Mouse (Mus musculus) cortical plate, adult 2 months (tissue): ENCODE data around the gene Nemp2. TPM values are rescaled to one million over a fixed set of nuclear protein-coding genes. Genes with fewer than 3 reads are reported as not detected.

Experiments used
- H3K27ac ChIP-seq: fragments of 200-500 bp; 2 replicates; pipeline ENCODE4 v1.5.1; 2012; ENCODE audit warnings: low read length, control low read depth, inconsistent platforms; ENCODE audit not compliant: insufficient read depth
- H3K4me1 ChIP-seq: fragments of 200-500 bp; 2 replicates; pipeline ENCODE4 v1.6.1; 2011; ENCODE audit warnings: low read length; ENCODE audit not compliant: control insufficient read depth, insufficient read depth
- H3K4me3 ChIP-seq: fragments of 200-500 bp; 2 replicates; pipeline ENCODE4 v1.5.1; 2011; ENCODE audit warnings: mild to moderate bottlenecking, low read length, control low read depth; ENCODE audit not compliant: insufficient read depth
- CTCF ChIP-seq: fragments of 200-500 bp; IDR thresholded peaks from 2 replicates; pipeline ENCODE4 v1.5.1; 2011; ENCODE audit warnings: mild to moderate bottlenecking, control low read depth, low read length; ENCODE audit not compliant: insufficient read depth; ENCODE audit errors: extremely low read depth
- POLR2A ChIP-seq: fragments of 200-500 bp; IDR thresholded peaks from 2 replicates; pipeline ENCODE4 v1.6.1; 2011; ENCODE audit warnings: mild to moderate bottlenecking, low read length, control low read depth; ENCODE audit not compliant: insufficient read depth; ENCODE audit errors: extremely low read depth
- polyA plus RNA-seq: library from polyadenylated mRNA; depleted of rRNA; stranded (reverse); fragments of >200 nt; gene quantifications from 2 replicates; pipeline ENCODE4 v1.2.3, GENCODE M21; 2012

The Nemp2 gene
- polyA plus RNA-seq, 1 experiment: 10.4 TPM

GRCm38 (mm10) chr1:52620442-52620841 is 10.1 kb upstream of the Nemp2 start:
- H3K4me3 ChIP-seq: no peak overlapping the region
- no peak overlapping the region for H3K27ac ChIP-seq
- no peak for TF ChIP-seq CTCF
- no peak for TF ChIP-seq POLR2A
- no peaks in the 10 kb centered on the region for H3K4me1 ChIP-seq

- H3K4me3 ChIP-seq: peak overlapping the region; percentile 64
- H3K27ac ChIP-seq: peak overlapping the region; percentile 62
- TF ChIP-seq POLR2A (no peak), CTCF (no peak)
- H3K4me1 ChIP-seq: no peaks in the 10 kb centered on the region
Measured at GRCm38 (mm10) chr1:52630937-52631299, 415 bp downstream of the Nemp2 start.

DNA sequence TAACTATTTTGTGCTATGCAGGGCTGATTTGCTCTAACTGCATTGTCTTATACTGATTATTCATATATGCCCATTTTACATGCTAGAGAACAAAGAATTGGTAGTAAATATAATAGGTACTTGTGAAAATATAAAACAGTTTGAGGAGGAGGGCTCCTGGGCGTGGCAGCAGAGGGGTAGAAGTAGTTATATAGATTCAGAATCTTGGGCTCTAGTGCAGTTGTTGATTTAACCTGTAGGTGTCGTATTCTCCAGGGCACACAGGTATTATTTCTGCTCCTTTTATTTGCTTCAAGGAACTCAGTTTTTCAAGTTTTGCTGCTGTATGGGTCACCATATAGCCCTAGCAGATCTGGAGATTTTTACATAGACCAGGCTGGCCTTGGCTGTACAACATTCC is 1.1 kb downstream of the Nemp2 start:
- H3K4me3 ChIP-seq: peak overlapping the region; percentile 64; the same call in 1 of the 2 replicates
- TF ChIP-seq CTCF (no peak), POLR2A (no peak)
- no peaks in the 10 kb centered on the region for H3K4me1 ChIP-seq
- no peak overlapping the region for H3K27ac ChIP-seq

DNA sequence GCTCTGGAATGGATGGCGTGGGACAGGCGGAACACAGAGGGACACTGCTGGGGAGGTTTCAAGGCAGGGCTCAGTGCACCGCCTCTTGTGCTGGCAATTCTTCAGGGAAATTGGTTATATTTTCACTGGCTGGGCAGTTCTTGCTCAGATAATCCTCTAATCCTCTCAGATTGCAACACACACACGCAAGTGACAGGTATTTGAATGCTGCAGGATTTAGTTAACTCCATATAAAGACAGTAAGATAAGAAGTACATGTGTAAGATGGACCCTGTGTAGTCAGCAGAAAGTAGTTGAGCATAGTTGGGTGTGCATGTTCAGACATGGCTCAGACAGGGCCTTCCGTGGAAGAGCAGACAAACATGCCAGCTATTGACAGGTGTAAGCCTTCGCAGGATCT is 3.7 kb downstream of the Nemp2 start:
- no peak overlapping the region for H3K27ac ChIP-seq
- no peak overlapping the region for H3K4me3 ChIP-seq
- TF ChIP-seq POLR2A: no peak
- no peak for TF ChIP-seq CTCF
- no peaks in the 10 kb centered on the region for H3K4me1 ChIP-seq

DNA sequence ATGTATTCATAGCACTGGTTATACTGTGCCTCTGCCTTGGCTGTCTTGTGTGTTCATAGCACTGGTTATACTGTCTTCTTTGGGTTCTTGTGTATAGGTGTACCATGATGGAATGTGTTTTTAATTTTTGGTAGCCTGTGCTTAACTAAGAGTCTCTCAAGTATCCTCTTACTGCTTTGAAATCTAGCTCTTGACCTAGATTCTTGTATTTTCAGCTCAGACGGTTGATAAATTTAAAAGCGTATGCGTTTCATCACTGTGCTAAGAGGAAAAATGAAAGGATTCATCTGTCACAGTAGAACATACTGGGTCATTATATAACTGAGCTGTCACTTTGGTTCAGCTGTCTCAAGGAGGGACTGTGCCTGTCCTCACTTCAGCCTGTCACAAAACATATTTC is 5.4 kb downstream of the Nemp2 start:
- H3K27ac ChIP-seq: no peak overlapping the region
- no peak for TF ChIP-seq CTCF
- no peak for TF ChIP-seq POLR2A
- H3K4me3 ChIP-seq: no peak overlapping the region
- no peaks in the 10 kb centered on the region for H3K4me1 ChIP-seq

DNA sequence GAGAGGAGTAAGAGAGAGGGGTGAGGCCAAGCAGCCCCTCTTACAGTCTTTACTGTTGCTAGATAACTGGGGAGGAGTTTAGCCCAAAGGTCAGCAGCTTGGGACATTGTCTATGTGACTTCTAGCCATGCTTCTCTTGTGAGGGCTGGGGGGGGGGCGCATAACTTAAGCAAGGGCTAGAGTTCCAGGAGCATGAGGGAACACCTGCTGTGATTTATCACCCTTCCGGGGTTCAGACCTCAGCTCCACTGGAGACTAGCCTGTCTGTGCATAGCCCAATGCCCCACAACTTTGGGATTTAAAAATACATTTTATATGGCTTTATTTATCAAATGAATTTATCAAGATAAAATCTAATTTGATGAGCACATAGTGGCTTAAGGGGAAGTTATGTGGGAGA is 7.6 kb downstream of the Nemp2 start:
- Histone ChIP-seq H3K27ac (no peak overlapping the region), H3K4me1 (no peaks in the 10 kb centered on the region), H3K4me3 (no peak overlapping the region)
- TF ChIP-seq CTCF: no peak
- no peak for TF ChIP-seq POLR2A

- TF ChIP-seq CTCF (no peak), POLR2A (no peak)
- Histone ChIP-seq H3K27ac (no peak overlapping the region), H3K4me1 (no peaks in the 10 kb centered on the region)
Measured at GRCm38 (mm10) chr1:52639090-52639489, 8.6 kb downstream of the Nemp2 start.

DNA sequence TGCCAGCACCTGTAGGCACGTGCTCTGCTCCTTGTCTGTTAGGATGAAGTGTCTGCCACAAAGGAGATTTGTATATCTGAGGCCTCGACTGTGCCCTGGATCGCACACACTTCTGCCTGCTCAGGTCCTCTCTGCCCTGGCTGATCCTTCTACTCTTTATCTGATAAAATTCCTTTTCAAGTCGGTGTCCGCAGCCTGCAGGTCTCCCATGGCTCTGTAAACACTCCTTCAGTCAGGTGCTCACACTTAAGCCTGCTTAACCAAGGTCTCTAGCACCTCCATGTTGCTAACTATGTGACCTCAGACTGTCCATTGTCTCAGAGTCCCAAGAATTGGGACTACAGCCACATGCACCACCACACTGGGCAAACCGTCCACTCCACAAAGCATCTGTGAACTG is 9.8 kb downstream of the Nemp2 start:
- H3K4me3 ChIP-seq: no peak overlapping the region
- H3K4me1 ChIP-seq: no peaks in the 10 kb centered on the region
- TF ChIP-seq POLR2A: no peak
- TF ChIP-seq CTCF: no peak
- no peak overlapping the region for H3K27ac ChIP-seq

More at GRCm38 (mm10) chr1:52639090-52639489, 8.6 kb downstream of the Nemp2 start:
- H3K4me3 ChIP-seq: no peak overlapping the region

DNA sequence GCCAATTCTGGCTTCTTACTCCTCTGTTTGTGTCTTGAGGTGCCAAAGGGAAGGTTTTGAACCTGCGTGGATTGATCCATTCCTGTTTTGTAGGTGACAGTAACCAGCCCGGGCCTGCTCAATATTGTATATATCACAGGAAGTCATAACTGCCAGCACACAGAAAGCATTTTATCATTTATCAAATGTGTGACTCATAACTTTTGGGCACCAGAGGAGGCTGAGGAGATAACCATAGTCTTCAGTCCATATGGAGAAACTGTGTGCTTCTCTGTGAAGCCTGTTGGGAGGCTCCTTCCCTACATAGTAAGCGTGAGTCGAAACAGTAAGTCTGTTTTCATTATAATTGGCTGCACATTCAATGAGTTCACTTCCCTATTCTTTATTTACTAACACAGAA is 10.2 kb downstream of the Nemp2 start:
- H3K27ac ChIP-seq: no peak overlapping the region
- TF ChIP-seq POLR2A (no peak), CTCF (no peak)
- no peaks in the 10 kb centered on the region for H3K4me1 ChIP-seq
- H3K4me3 ChIP-seq: no peak overlapping the region

GRCm38 (mm10) chr1:52648153-52649027 is 17.9 kb downstream of the Nemp2 start:
- TF ChIP-seq POLR2A (no peak), CTCF (peak; percentile 86)
- Histone ChIP-seq H3K27ac (no peak overlapping the region), H3K4me3 (no peak overlapping the region), H3K4me1 (no peaks in the 10 kb centered on the region; the same call in 1 of the 2 replicates)
